Mouse (Mus musculus): Measurements from ENCODE around the gene Fryl. TPM values are rescaled to one million over a fixed set of nuclear protein-coding genes. Genes with fewer than 3 reads are reported as not detected.

Fryl gene
- 21.4 and 22.5 TPM in 2 replicates for polyA plus RNA-seq (2015; fragmentation: Nextera tagmentation; extraction: Ambion mirVana)

DNA sequence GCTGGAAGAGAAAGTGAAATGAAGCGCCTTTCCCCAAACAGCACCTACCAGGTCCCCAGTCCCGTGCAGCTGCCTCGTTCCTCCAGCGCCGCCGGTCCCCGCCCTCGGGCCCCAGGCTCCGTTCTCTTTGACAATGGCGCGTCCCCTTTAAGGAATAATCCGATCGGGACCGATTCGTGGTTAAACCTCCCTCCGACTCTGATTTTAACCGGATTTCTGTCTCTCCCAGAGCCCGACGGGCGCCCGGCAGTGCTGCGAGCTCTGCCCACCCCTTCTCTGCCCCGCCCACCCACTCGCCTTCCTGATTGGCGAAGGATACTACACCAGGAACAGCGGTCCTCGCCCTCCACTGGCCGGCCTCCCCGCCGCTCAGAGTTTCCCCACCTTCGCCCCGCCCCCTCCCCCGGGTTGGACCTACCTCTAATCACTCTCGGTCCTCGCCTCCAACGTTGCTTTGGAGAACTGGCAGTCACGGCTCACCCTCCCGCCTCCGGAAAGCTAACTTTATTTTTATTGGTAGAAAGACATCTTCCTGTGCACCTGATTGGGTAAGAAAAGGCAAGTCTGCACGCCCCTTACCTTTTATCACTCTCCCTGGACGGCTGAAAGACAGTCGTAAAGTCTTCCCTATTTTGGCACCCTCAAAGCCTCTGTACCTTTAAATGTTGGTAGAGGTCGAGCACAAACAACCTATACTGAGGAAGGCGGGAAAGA, at the start of gene Fryl:
Fryl (minus strand) TSS at position 268 of the 714 bp plus-strand sequence.
- WGBS, result 1% methylated on average over 44 of the region's 44 CpGs
- no peaks in the 10 kb centered on the region for H3K36me3 ChIP-seq
- ATAC-seq (ENCODE audit: low FRiP score, low read depth), result peak; percentile 98

GRCm38 (mm10) chr5:73304507-73304906, 48.1 kb upstream of the Fryl start:
- Histone ChIP-seq H3K4me3 (no peak overlapping the region), H3K36me3 (peaks cover 76% of the 10 kb centered on the region), H3K9ac (no peak overlapping the region), H3K9me3 (no peaks in the 10 kb centered on the region), H3K4me1 (no peaks in the 10 kb centered on the region), H3K27me3 (no peaks in the 10 kb centered on the region), H3K27ac (no peak overlapping the region), H3K4me2 (replicated peaks) (no peak overlapping the region)
- 82% methylated on average over 12 of the region's 12 CpGs for WGBS
- no peak for ATAC-seq (ENCODE audit: low FRiP score, low read depth)

More for the DNA sequence above, at the start of gene Fryl:
- Histone ChIP-seq H3K27ac (peak within 1 kb of the TSS; percentile 91), H3K9me3 (no peaks in the 10 kb centered on the region), H3K4me3 (peak within 1 kb of the TSS; percentile 93), H3K4me2 (replicated peaks) (peak within 1 kb of the TSS; percentile 72), H3K27me3 (no peaks in the 10 kb centered on the region), H3K9ac (peak within 1 kb of the TSS; percentile 91), H3K4me1 (peaks cover 15% of the 10 kb centered on the region)

- WGBS, result 89% methylated on average over 7 of the region's 7 CpGs
- Histone ChIP-seq H3K27ac (no peak overlapping the region), H3K9ac (no peak overlapping the region), H3K4me2 (replicated peaks) (no peak overlapping the region), H3K36me3 (peaks cover 65% of the 10 kb centered on the region), H3K9me3 (no peaks in the 10 kb centered on the region), H3K4me1 (no peaks in the 10 kb centered on the region), H3K4me3 (no peak overlapping the region), H3K27me3 (no peaks in the 10 kb centered on the region)
- no peak for ATAC-seq (ENCODE audit: low FRiP score, low read depth)
Measured at GRCm38 (mm10) chr5:73301601-73302307, 45.3 kb upstream of the Fryl start.

DNA sequence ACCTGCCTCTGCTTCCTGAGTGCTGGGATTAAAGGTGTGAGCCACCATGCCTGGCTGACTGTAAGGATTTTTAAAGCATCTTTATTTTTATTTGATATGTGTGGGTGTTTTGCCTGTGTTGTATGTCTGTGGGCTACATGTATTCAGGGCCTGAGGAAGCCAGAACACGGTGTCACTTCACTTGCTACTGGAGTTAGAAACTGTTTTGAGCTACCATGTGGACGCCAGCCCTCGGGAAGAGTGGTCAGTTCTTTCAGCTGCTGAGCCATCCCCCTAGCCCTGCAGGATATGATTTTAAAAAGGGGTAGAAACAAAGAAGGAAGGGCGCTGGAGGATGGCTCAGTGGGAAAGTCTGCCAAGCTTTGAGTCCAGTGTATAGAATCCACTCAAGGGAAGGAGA, 39.5 kb upstream of the Fryl start:
- H3K27ac ChIP-seq, result no peak overlapping the region
- no peaks in the 10 kb centered on the region for H3K27me3 ChIP-seq
- H3K9ac ChIP-seq, result no peak overlapping the region
- H3K4me3 ChIP-seq, result no peak overlapping the region
- H3K4me1 ChIP-seq, result peaks cover 9% of the 10 kb centered on the region
- no peak overlapping the region for H3K4me2 ChIP-seq (replicated peaks)
- ATAC-seq (ENCODE audit: low FRiP score, low read depth), result no peak
- WGBS, result 86% methylated on average over 4 of the region's 4 CpGs
- H3K36me3 ChIP-seq, result peaks cover 36% of the 10 kb centered on the region
- H3K9me3 ChIP-seq, result no peaks in the 10 kb centered on the region

- H3K36me3 ChIP-seq, result peaks cover 30% of the 10 kb centered on the region
- H3K27ac ChIP-seq, result no peak overlapping the region
- H3K9me3 ChIP-seq, result no peaks in the 10 kb centered on the region
- no peak for ATAC-seq (ENCODE audit: low FRiP score, low read depth)
- no peak overlapping the region for H3K4me3 ChIP-seq
- H3K9ac ChIP-seq, result no peak overlapping the region
- H3K27me3 ChIP-seq, result no peaks in the 10 kb centered on the region
- no peak overlapping the region for H3K4me2 ChIP-seq (replicated peaks)
- H3K4me1 ChIP-seq, result peaks cover 9% of the 10 kb centered on the region
- WGBS, result 97% methylated on average over 7 of the region's 7 CpGs
Measured at GRCm38 (mm10) chr5:73295016-73295415, 38.6 kb upstream of the Fryl start.

DNA sequence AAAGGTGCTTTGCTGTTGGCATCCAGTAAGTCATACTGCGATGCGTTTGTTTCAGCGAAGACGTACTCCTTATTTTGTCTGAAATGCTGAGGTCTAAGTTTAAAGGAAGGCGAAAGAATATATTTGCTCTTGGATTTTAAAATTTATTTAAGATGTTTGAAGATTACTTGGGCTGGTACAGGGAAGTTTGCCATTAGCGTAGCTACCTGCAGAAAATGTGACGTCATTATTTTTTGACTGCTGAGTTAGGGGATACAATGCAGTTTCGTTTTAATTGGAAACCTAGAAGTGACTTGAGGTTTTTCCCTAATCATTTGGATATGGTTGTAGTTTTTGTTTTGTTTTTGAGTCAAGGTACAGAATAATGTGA, 37.0 kb upstream of the Fryl start:
- H3K9me3 ChIP-seq, result no peaks in the 10 kb centered on the region
- no peak for ATAC-seq (ENCODE audit: low FRiP score, low read depth)
- 12% methylated on average over 8 of the region's 8 CpGs for WGBS

DNA sequence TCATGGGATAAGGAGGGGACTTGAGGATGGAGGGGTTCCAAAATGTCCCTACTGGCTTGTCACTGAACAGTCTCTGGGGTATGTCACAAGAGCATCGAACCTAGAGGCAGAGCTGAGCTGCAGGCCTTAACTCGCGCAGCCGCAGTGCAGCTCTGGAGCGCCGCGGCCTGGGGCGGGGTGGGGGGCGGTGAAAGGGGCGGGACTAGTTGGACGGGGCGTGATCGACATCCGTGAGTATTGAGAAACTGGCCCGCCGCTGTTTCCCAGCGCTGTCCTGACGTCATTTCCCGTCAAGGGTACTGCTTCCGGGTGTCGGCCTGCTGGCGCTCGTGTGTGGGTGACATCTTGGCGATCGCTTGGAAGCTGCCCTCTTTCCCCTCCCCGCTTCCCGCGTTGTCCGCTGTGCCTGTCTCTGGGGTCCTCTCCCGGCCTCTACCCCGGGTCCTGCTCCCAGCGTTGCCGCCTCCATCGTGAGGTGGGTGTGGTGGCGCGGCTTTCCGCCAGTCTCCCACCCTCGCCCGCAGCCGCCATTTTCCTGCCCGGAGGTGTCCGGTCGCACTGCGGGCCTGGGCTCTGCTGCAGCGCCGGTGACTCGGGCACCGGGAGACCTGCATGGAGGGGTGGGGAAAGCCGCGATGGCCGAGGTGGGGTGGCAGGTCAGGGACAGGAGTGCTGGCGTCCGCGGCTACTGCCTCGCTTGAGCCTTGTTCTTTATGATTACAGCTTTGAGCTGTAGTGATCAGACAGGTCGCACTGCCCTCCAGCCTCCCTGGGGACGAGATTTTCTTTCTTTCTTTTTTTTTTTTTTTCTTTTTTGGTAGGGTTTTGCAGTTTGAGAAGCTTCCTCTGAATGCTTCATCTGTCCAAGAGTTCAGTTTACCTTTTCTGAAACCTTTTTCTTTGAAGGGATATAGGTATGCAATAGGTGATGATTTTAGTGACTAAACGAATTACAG, 36.4 kb upstream of the Fryl start, which contains the start of gene Ociad1:
Ociad1 (plus strand) TSS at position 283 of the 956 bp plus-strand sequence.
- Histone ChIP-seq H3K4me2 (replicated peaks) (peak within 1 kb of the TSS; percentile 72), H3K4me3 (peak within 1 kb of the TSS; percentile 96), H3K36me3 (peaks cover 19% of the 10 kb centered on the region), H3K9me3 (no peaks in the 10 kb centered on the region), H3K27me3 (no peaks in the 10 kb centered on the region), H3K27ac (peak within 1 kb of the TSS; percentile 90), H3K9ac (peak within 1 kb of the TSS; percentile 94), H3K4me1 (peaks cover 9% of the 10 kb centered on the region)
- WGBS, result under 1% methylated on average over 58 of the region's 58 CpGs
- peak; percentile 100 for ATAC-seq (ENCODE audit: low FRiP score, low read depth)

More for the DNA sequence above, 37.0 kb upstream of the Fryl start:
- Histone ChIP-seq H3K36me3 (peaks cover 21% of the 10 kb centered on the region), H3K27ac (no peak overlapping the region), H3K4me2 (replicated peaks) (peak overlapping the region; percentile 72), H3K4me1 (peaks cover 9% of the 10 kb centered on the region), H3K27me3 (no peaks in the 10 kb centered on the region), H3K9ac (peak overlapping the region; percentile 94), H3K4me3 (peak overlapping the region; percentile 96)

GRCm38 (mm10) chr5:73289900-73290299, 33.5 kb upstream of the Fryl start:
- Histone ChIP-seq H3K9ac (no peak overlapping the region), H3K27me3 (no peaks in the 10 kb centered on the region), H3K4me1 (peaks cover 6% of the 10 kb centered on the region), H3K27ac (no peak overlapping the region), H3K4me2 (replicated peaks) (no peak overlapping the region), H3K36me3 (peaks cover 2% of the 10 kb centered on the region), H3K9me3 (no peaks in the 10 kb centered on the region), H3K4me3 (no peak overlapping the region)
- 50% methylated on average over 2 of the region's 2 CpGs for WGBS
- no peak for ATAC-seq (ENCODE audit: low FRiP score, low read depth)

GRCm38 (mm10) chr5:73286603-73287002, 30.2 kb upstream of the Fryl start:
- Histone ChIP-seq H3K4me1 (no peaks in the 10 kb centered on the region), H3K27ac (no peak overlapping the region), H3K4me2 (replicated peaks) (no peak overlapping the region), H3K36me3 (no peaks in the 10 kb centered on the region), H3K9me3 (no peaks in the 10 kb centered on the region), H3K9ac (no peak overlapping the region), H3K4me3 (no peak overlapping the region), H3K27me3 (no peaks in the 10 kb centered on the region)
- WGBS, result 81% methylated on average over 5 of the region's 5 CpGs
- ATAC-seq (ENCODE audit: low FRiP score, low read depth), result no peak

- Histone ChIP-seq H3K27ac (no peak overlapping the region), H3K4me1 (no peaks in the 10 kb centered on the region), H3K4me2 (replicated peaks) (no peak overlapping the region), H3K27me3 (no peaks in the 10 kb centered on the region), H3K9ac (no peak overlapping the region), H3K36me3 (no peaks in the 10 kb centered on the region), H3K4me3 (no peak overlapping the region), H3K9me3 (no peaks in the 10 kb centered on the region)
- WGBS, result 87% methylated on average over 3 of the region's 3 CpGs
- no peak for ATAC-seq (ENCODE audit: low FRiP score, low read depth)
Measured at GRCm38 (mm10) chr5:73285470-73285978, 29.1 kb upstream of the Fryl start.

GRCm38 (mm10) chr5:73284046-73284445, 27.6 kb upstream of the Fryl start:
- Histone ChIP-seq H3K27ac (no peak overlapping the region), H3K4me2 (replicated peaks) (no peak overlapping the region), H3K27me3 (no peaks in the 10 kb centered on the region), H3K9me3 (no peaks in the 10 kb centered on the region), H3K4me3 (no peak overlapping the region), H3K9ac (no peak overlapping the region), H3K36me3 (no peaks in the 10 kb centered on the region), H3K4me1 (peaks cover 5% of the 10 kb centered on the region; the same call in 1 of the 2 replicates)
- ATAC-seq (ENCODE audit: low FRiP score, low read depth), result no peak

GRCm38 (mm10) chr5:73280567-73280850, 24.1 kb upstream of the Fryl start:
- Histone ChIP-seq H3K4me1 (peaks cover 5% of the 10 kb centered on the region; the same call in 1 of the 2 replicates), H3K9ac (no peak overlapping the region), H3K4me3 (no peak overlapping the region), H3K9me3 (no peaks in the 10 kb centered on the region), H3K27ac (no peak overlapping the region), H3K36me3 (no peaks in the 10 kb centered on the region), H3K27me3 (no peaks in the 10 kb centered on the region), H3K4me2 (replicated peaks) (no peak overlapping the region)
- ATAC-seq (ENCODE audit: low FRiP score, low read depth), result no peak
- WGBS, result 57% methylated on average over 4 of the region's 4 CpGs
